Mouse (Mus musculus) forebrain, embryonic 10.5 days (tissue): Measurements from ENCODE around the gene Acoxl. TPM values are rescaled to one million over a fixed set of nuclear protein-coding genes. Genes with fewer than 3 reads are reported as not detected.

ENCODE experiments used
- DNase-seq: peaks from one replicate; pipeline ENCODE4 v3.0.0-alpha.2; 2017; ENCODE audit warnings: low spot score; ENCODE audit errors: extremely low spot score
- H3K27ac ChIP-seq: fragments of 300-500 bp; sonication (generic); 2 replicates; pipeline ENCODE4 v1.5.1; 2016; ENCODE audit warnings: mild to moderate bottlenecking
- H3K27me3 ChIP-seq: fragments of 300-500 bp; sonication (generic); 2 replicates; pipeline ENCODE4 v1.6.1; 2016; ENCODE audit warnings: mild to moderate bottlenecking; ENCODE audit not compliant: poor library complexity, severe bottlenecking
- H3K36me3 ChIP-seq: fragments of 300-500 bp; sonication (generic); replicated peaks from 2 replicates; pipeline ENCODE4 v1.6.1; 2016; ENCODE audit warnings: mild to moderate bottlenecking, moderate library complexity
- H3K4me1 ChIP-seq: fragments of 300-500 bp; sonication (generic); 2 replicates; pipeline ENCODE4 v1.6.1; 2016
- H3K4me3 ChIP-seq: fragments of 300-500 bp; sonication (generic); 2 replicates; pipeline ENCODE4 v1.5.1; 2016; ENCODE audit warnings: mild to moderate bottlenecking, moderate library complexity
- H3K9me3 ChIP-seq: fragments of 300-500 bp; sonication (generic); 2 replicates; pipeline ENCODE4 v1.6.1; 2016; ENCODE audit warnings: mild to moderate bottlenecking, moderate library complexity
- WGBS: fragments of 180-500 bp; shearing (Covaris S2); methylation state at CpG from one replicate; pipeline ENCODE4 v1.1.7; 2016; 5-methylcytosine and 5-hydroxymethylcytosine counted together
- polyA plus RNA-seq: library from polyadenylated mRNA; unstranded; fragments of >200 nt; fragmentation: Nextera tagmentation; extraction: Ambion mirVana; gene quantifications from 2 replicates; pipeline ENCODE4 v1.2.1, GENCODE M21; 2016

Acoxl gene
- polyA plus RNA-seq, 1 experiment from 2014 or later: 0.09 TPM

GRCm38 (mm10) chr2:127983301-127983700, 144.6 kb downstream of the Acoxl start:
- Histone ChIP-seq H3K9me3 (no peaks in the 10 kb centered on the region), H3K36me3 (no peaks in the 10 kb centered on the region), H3K27ac (no peak overlapping the region), H3K27me3 (no peaks in the 10 kb centered on the region), H3K4me1 (0 out of 2 replicates have a peak, but pooled peaks cover 4% of the 10 kb centered on the region), H3K4me3 (no peak overlapping the region)
- 86% methylated on average over 4 of the region's 4 CpGs for WGBS
- no peak for DNase-seq

- H3K4me3 ChIP-seq: no peak overlapping the region
- no peak overlapping the region for H3K27ac ChIP-seq
- WGBS: 95% methylated on average over 1 of the region's 1 CpGs
- H3K36me3 ChIP-seq: no peaks in the 10 kb centered on the region
- no peaks in the 10 kb centered on the region for H3K9me3 ChIP-seq
- DNase-seq: no peak
- H3K27me3 ChIP-seq: no peaks in the 10 kb centered on the region
- H3K4me1 ChIP-seq: 0 out of 2 replicates have a peak, but pooled peaks cover 4% of the 10 kb centered on the region
Observed at GRCm38 (mm10) chr2:127983981-127984380, 145.3 kb downstream of the Acoxl start.

GRCm38 (mm10) chr2:127987706-127988105, 149.0 kb downstream of the Acoxl start:
- H3K4me3 ChIP-seq: no peak overlapping the region
- H3K27me3 ChIP-seq: no peaks in the 10 kb centered on the region
- no peak for DNase-seq
- no peaks in the 10 kb centered on the region for H3K36me3 ChIP-seq
- 43% methylated on average over 4 of the region's 4 CpGs for WGBS
- no peaks in the 10 kb centered on the region for H3K9me3 ChIP-seq
- H3K27ac ChIP-seq: no peak overlapping the region
- 0 out of 2 replicates have a peak, but pooled peaks cover 4% of the 10 kb centered on the region for H3K4me1 ChIP-seq

GRCm38 (mm10) chr2:127990856-127991479, 152.3 kb downstream of the Acoxl start:
- no peak for DNase-seq
- Histone ChIP-seq H3K27me3 (no peaks in the 10 kb centered on the region), H3K36me3 (no peaks in the 10 kb centered on the region), H3K27ac (no peak overlapping the region), H3K9me3 (no peaks in the 10 kb centered on the region), H3K4me1 (0 out of 2 replicates have a peak, but pooled peaks cover 4% of the 10 kb centered on the region), H3K4me3 (no peak overlapping the region)
- WGBS: 82% methylated on average over 6 of the region's 6 CpGs

DNA sequence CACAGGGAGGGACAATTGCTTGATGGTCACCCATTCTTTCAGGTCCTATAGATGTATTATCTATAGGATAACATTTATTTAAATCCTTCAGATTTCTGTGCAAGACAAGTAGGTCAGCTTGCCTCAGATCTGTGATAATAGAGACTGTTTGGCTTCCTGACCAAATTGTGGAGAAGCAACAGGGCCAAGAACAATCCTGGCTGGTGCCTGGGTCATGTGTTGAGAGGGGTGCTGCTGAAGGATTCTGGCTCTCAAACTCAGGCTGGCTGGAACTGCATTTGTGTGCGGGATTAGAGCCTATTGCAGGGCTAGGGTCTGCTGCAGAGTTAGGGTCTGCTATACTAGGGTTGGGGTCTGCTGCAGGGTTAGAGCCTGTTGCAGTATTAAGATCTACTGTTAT, 153.0 kb downstream of the Acoxl start:
- no peak for DNase-seq
- Histone ChIP-seq H3K9me3 (no peaks in the 10 kb centered on the region), H3K27me3 (no peaks in the 10 kb centered on the region), H3K4me1 (0 out of 2 replicates have a peak, but pooled peaks cover 4% of the 10 kb centered on the region), H3K27ac (no peak overlapping the region), H3K36me3 (no peaks in the 10 kb centered on the region), H3K4me3 (no peak overlapping the region)
- WGBS: 91% methylated on average over 1 of the region's 1 CpGs

DNA sequence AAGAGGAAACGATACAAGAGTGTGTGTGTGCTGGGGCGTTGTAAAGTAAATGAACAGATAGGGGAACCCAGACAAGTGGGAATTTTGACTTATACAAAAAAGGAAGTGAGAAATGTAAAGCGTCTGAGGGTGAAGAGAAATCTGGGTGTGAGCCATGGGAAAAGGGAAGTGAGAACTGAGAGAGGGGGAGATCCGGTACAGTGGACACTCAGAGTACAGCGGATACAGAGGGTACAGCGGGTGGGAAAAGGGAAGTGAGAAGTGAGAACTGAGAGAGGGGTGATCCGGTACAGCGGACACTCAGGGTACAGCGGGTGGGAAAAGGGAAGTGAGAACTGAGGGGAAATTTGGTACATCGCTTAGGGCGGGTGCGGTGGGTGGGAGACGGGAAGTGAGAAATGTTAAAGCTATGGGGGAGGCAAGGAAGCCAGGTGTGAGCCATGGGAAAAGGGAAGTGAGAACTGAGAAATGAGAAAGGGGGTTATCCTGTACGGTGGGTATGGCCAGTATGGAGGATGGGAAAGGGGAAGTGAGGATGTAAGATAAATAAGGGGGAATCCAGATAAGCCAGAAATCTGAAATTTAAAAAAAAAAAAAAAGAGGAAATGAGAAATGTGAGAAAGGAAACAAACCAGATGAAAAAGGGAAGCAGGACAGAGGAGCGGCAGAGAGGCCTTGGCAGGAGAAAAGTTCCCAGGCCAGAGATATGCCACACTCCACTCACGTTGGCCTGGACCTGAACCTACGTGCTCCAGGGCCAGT, 170.2 kb downstream of the Acoxl start:
- no peak for DNase-seq
- Histone ChIP-seq H3K36me3 (no peaks in the 10 kb centered on the region), H3K4me1 (no peaks in the 10 kb centered on the region), H3K9me3 (no peaks in the 10 kb centered on the region), H3K27ac (no peak overlapping the region), H3K4me3 (no peak overlapping the region), H3K27me3 (no peaks in the 10 kb centered on the region)
- 92% methylated on average over 17 of the region's 17 CpGs for WGBS

GRCm38 (mm10) chr2:128014613-128015012, 175.9 kb downstream of the Acoxl start:
- 88% methylated on average over 2 of the region's 2 CpGs for WGBS
- Histone ChIP-seq H3K27ac (no peak overlapping the region), H3K27me3 (no peaks in the 10 kb centered on the region), H3K36me3 (no peaks in the 10 kb centered on the region), H3K9me3 (no peaks in the 10 kb centered on the region), H3K4me1 (0 out of 2 replicates have a peak, but pooled peaks cover under 1% of the 10 kb centered on the region), H3K4me3 (no peak overlapping the region)
- DNase-seq: no peak

DNA sequence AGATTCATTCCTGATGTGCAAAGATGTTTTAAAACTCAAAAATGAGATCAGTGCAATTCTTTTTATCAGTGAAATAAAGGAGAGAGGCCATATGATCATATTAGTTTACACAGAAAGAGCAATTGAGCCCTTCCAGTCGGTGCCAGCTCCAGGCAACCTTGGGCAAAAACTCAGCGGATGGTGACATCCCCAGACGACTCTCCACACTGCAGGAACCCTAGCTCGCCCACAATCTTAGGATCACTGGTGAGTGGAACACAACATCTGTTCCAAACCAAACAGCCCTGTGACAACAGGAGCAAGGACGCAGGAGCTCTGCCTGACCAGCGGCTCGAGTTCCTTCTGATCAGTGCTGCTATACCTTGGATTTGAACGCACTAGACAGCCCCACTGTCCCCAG, 176.9 kb downstream of the Acoxl start:
- WGBS: 89% methylated on average over 8 of the region's 8 CpGs
- Histone ChIP-seq H3K36me3 (no peaks in the 10 kb centered on the region), H3K27ac (no peak overlapping the region), H3K9me3 (no peaks in the 10 kb centered on the region), H3K27me3 (no peaks in the 10 kb centered on the region), H3K4me3 (no peak overlapping the region), H3K4me1 (peaks cover 10% of the 10 kb centered on the region)
- DNase-seq: no peak

DNA sequence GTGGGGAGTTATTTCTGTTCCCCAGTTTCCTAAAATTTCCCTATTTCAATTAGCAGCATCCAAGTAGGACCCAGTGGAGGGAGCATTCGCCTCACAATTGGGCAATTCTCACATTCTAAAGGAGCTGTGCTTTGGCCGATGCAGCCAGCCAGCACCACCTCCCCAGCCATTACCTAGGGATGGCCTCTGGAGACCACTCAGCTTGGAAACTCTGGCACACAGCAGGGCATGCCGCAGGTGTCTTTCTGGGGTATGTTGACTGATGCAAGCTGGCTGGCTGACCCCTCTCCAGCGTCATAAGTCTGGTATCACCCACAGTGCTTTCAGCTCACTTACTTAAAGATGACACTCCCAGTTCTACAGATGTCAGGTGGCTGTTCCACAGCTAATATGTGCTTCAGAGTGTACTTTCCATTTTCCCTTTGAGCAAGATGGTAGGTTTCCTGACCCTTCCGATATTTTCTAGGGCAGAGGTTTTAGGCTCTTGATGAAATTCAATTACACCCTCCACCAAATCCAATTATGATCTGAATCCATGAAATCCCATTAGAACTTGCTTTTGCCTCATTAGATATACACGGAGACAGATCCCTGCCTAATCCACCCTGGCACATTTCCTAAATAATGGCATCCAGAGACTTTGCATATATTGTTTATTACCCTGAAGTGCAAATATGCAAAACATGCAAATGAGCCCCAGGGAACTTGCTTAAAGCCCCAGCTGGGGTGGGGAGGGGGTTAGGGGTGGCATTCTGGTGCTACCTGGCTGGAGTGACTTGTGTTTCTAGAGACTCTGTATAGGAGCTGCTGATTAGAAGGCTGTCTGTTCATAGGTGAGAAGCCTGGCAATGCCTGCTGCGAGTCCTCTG, 181.6 kb downstream of the Acoxl start:
- Histone ChIP-seq H3K4me3 (no peak overlapping the region), H3K27ac (no peak overlapping the region), H3K27me3 (no peaks in the 10 kb centered on the region), H3K36me3 (no peaks in the 10 kb centered on the region), H3K4me1 (peaks cover 18% of the 10 kb centered on the region), H3K9me3 (no peaks in the 10 kb centered on the region)
- no peak for DNase-seq
- WGBS: 41% methylated on average over 7 of the region's 7 CpGs

DNA sequence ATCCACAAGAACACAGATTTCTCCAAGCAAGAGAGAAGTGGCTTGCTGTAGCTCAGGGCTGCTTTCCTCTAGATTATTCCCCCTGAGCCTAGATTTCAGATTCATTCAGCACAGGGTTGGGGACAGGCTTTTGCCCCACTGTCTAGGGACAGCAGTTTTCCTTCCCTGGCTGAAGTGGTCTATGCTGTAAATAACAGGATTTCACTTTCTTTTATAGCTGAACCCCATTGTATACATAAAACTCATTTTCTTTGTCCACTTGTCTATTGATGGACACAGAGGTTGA, 182.2 kb downstream of the Acoxl start:
- no peaks in the 10 kb centered on the region for H3K27me3 ChIP-seq
- no peaks in the 10 kb centered on the region for H3K9me3 ChIP-seq
- peaks cover 18% of the 10 kb centered on the region for H3K4me1 ChIP-seq
- H3K4me3 ChIP-seq: no peak overlapping the region
- no peaks in the 10 kb centered on the region for H3K36me3 ChIP-seq
- H3K27ac ChIP-seq: no peak overlapping the region
- no peak for DNase-seq

DNA sequence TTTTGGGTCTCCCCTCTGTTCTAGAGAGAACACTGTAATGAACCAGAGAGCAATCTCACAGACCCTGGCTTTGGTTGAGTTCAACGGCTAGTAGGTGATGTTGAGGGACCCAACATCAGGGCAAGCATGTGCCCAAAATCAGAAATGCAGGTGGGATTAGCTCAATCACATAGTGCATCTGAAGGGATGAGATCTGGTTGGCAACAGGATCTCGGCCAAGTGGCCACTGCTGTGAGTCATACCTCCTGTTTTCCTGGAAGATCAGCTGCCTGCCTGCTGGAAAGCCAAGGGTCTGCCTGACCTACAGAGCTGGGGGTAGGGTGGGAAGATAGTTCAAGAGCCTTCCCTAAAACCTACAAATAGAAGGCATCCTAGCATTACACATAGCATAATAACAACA, 185.2 kb downstream of the Acoxl start:
- 88% methylated on average over 2 of the region's 2 CpGs for WGBS
- Histone ChIP-seq H3K9me3 (no peaks in the 10 kb centered on the region), H3K27me3 (no peaks in the 10 kb centered on the region), H3K4me3 (no peak overlapping the region), H3K4me1 (peaks cover 18% of the 10 kb centered on the region), H3K36me3 (no peaks in the 10 kb centered on the region), H3K27ac (no peak overlapping the region)
- no peak for DNase-seq

GRCm38 (mm10) chr2:128027696-128028095, 189.0 kb downstream of the Acoxl start:
- Histone ChIP-seq H3K4me3 (no peak overlapping the region), H3K27me3 (no peaks in the 10 kb centered on the region), H3K27ac (no peak overlapping the region), H3K9me3 (no peaks in the 10 kb centered on the region), H3K4me1 (peaks cover 13% of the 10 kb centered on the region), H3K36me3 (no peaks in the 10 kb centered on the region)
- DNase-seq: no peak
- 88% methylated on average over 12 of the region's 12 CpGs for WGBS

GRCm38 (mm10) chr2:128029968-128030367, 191.3 kb downstream of the Acoxl start:
- no peaks in the 10 kb centered on the region for H3K27me3 ChIP-seq
- peaks cover 23% of the 10 kb centered on the region for H3K4me1 ChIP-seq
- H3K9me3 ChIP-seq: no peaks in the 10 kb centered on the region
- H3K36me3 ChIP-seq: no peaks in the 10 kb centered on the region
- DNase-seq: no peak
- H3K4me3 ChIP-seq: no peak overlapping the region
- 89% methylated on average over 2 of the region's 2 CpGs for WGBS
- no peak overlapping the region for H3K27ac ChIP-seq
